Mouse (Mus musculus): ENCODE results near the gene Frmd4a.

DNA sequence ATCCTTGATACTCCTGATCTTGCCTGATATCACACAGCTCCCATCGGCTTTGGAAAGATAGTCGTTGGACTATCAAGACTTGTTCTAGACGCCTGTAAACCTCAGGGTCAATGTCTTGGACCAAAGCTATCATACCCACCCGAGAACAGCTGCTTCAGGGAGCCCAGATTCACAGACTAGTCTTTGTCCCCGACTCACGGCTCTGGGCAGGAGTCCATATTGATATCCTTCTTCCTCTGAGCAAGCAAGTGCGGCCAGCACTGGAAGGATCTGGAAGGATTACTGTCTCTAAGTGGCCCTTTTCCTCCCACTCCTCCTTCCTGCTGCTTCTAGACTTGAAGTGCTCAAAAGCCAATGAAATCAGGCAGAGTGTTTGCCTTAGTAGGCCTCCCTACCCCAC is 575.1 kb downstream of the Frmd4a start:
- no peak for TF ChIP-seq CTCF (IDR thresholded peaks at IDR 0.05)
- no peak for TF ChIP-seq POLR2A (IDR thresholded peaks at IDR 0.05; ENCODE audit: insufficient read depth, low read depth, low read length)
